In the genomic region with DNA sequence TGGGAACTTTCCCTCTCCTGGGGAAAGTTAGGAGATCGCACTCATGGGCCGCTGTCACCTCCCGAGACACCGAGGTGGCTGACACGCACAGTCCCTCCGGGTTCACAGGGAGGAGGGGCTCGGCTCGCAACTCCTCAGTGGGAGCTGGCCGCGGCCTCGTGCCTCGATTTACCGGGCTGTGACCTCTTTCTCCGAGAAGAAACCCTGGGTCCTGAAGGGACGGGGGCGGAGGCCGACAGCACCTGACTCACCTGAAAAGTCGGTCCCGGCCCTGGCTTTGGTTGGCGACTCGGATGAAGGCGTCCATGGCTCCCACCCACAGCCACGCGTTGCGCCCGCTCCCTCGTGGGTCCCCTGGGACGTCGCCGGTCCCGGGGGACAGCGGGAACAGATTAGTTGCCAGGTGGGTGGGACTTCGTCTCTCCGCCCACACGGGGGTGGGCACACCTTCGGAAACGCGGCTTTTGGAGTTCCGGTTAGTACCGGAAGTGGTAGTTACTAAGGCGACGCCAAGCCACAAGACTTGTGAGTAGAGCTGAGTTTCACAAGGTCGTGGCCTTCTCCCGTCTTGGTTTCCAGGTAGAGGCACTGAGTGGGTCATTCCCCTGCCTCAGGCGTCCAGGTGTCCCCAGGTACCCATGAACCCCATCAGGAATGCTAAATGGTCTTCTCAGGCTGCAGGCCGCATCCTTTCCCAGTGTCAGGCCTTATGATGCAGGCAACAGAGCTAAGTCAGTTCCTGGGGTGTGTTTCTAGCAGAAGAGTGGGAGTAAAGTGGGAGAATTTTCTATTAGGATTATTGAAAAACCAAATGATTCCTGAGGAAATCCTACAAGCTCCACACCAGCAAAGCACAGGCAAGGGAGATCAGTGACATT, we compare ENCODE assay signal across 8 mouse cellular contexts. TPM values are rescaled to one million over a fixed set of nuclear protein-coding genes. Genes with fewer than 3 reads are reported as not detected.
A peak's percentile ranks its signal among the peaks of the same experiment; 100 is the strongest.
DNase-seq lines count a peak whose midpoint lies in the region; ATAC-seq and TF ChIP-seq lines count a peak whose summit lies in the region.

A gene (minus strand): TSS at position 473 of the 878 bp plus-strand sequence.
A gene (plus strand): TSS at position 505 of the 878 bp plus-strand sequence.

- no peak within 1 kb of the TSS for H3K27ac ChIP-seq in forebrain, postnatal 0 days (ENCODE audit: low read depth, low read length)
- peak within 1 kb of the TSS; percentile 75 for H3K27ac ChIP-seq in layer of hippocampus, adult 2 months
- no peak within 1 kb of the TSS for H3K27ac ChIP-seq in neural tube, embryonic 15.5 days (replicated peaks)

- peak; percentile 94 for ATAC-seq in forebrain, postnatal 0 days
- ATAC-seq in neural tube, embryonic 15.5 days (ENCODE audit: low FRiP score) = peak; percentile 87

- H3K4me1 ChIP-seq in forebrain, postnatal 0 days (ENCODE audit: insufficient read depth) = peaks cover 6% of the 10 kb centered on the region
- H3K4me1 ChIP-seq in lung, adult 2 months (ENCODE audit: control insufficient read depth, insufficient read depth, low read length) = no peaks in the 10 kb centered on the region
- peaks cover 13% of the 10 kb centered on the region for H3K4me1 ChIP-seq in neural tube, embryonic 15.5 days

- WGBS in forebrain, postnatal 0 days = 4% methylated on average over 46 of the region's 46 CpGs
- WGBS in lung, adult 2 months = 3% methylated on average over 46 of the region's 46 CpGs
- WGBS in neural tube, embryonic 15.5 days = 2% methylated on average over 46 of the region's 46 CpGs

- H3K36me3 ChIP-seq in forebrain, postnatal 0 days (ENCODE audit: insufficient read depth) = 0 out of 2 replicates have a peak, but pooled peaks cover 3% of the 10 kb centered on the region
- no peaks in the 10 kb centered on the region for H3K36me3 ChIP-seq in neural tube, embryonic 15.5 days

- peak within 1 kb of the TSS; percentile 58 for H3K4me3 ChIP-seq in forebrain, postnatal 0 days (ENCODE audit: low read depth, low read length)
- peak within 1 kb of the TSS; percentile 97 for H3K4me3 ChIP-seq in layer of hippocampus, adult 2 months
- H3K4me3 ChIP-seq in lung, adult 2 months (replicated peaks; ENCODE audit: extremely low read depth, low read depth, low read length) = peak within 1 kb of the TSS; percentile 77
- peak within 1 kb of the TSS; percentile 62 for H3K4me3 ChIP-seq in neural tube, embryonic 15.5 days (replicated peaks)

- no peaks in the 10 kb centered on the region for H3K27me3 ChIP-seq in forebrain, postnatal 0 days (ENCODE audit: insufficient read depth, low read length)
- H3K27me3 ChIP-seq in neural tube, embryonic 15.5 days (replicated peaks) = no peaks in the 10 kb centered on the region

- TF ChIP-seq CTCF in forebrain, postnatal 0 days (IDR thresholded peaks at IDR 0.05; ENCODE audit: low read depth) = no peak
- peak; percentile 25 for TF ChIP-seq CTCF in layer of hippocampus, adult 2 months (conservative IDR thresholded peaks at IDR 0.05)
- no peak for TF ChIP-seq CTCF in lung, adult 2 months (IDR thresholded peaks at IDR 0.05; ENCODE audit: insufficient read depth, low read length)

- TF ChIP-seq POLR2A in lung, adult 2 months (IDR thresholded peaks at IDR 0.05; ENCODE audit: borderline replicate concordance, extremely low read depth, low read depth, low read length) = peak; percentile 39; the same call in 1 of the 2 replicates

- peak; percentile 68 for DNase-seq in MEL-GATA-1-ER (ENCODE audit: extremely low read depth, low read depth)
- DNase-seq in cerebellum, adult 8-10 months = peak; percentile 63
- peak; percentile 88 for DNase-seq in forebrain, postnatal 0 days
- peak; percentile 81 for DNase-seq in heart, postnatal 4 days
- DNase-seq in layer of hippocampus, adult 2 months (ENCODE audit: low spot score in 2 of 2) = peak; percentile 75 to 76
- peak; percentile 80 for DNase-seq in lung, adult 2 months
- DNase-seq in testis, postnatal 10 days (ENCODE audit: low spot score) = peak; percentile 84

- peak within 1 kb of the TSS; percentile 57 for H3K9ac ChIP-seq in forebrain, postnatal 0 days
- H3K9ac ChIP-seq in neural tube, embryonic 15.5 days (replicated peaks) = peak within 1 kb of the TSS; percentile 49

- peak within 1 kb of the TSS; percentile 96 for H3K4me2 ChIP-seq in forebrain, postnatal 0 days (ENCODE audit: low read depth)
- H3K4me2 ChIP-seq in neural tube, embryonic 15.5 days = peak within 1 kb of the TSS; percentile 99

- H3K9me3 ChIP-seq in forebrain, postnatal 0 days (ENCODE audit: low read length) = no peaks in the 10 kb centered on the region
- H3K9me3 ChIP-seq in neural tube, embryonic 15.5 days (replicated peaks) = no peaks in the 10 kb centered on the region

RNA-seq across cellular contexts. Expression of the first gene that starts in this region (rescaled TPM):
- total RNA-seq in forebrain, postnatal 0 days (2014; rRNA removed) = 1.3 and 2.1 TPM in 2 replicates
- polyA plus RNA-seq in forebrain, postnatal 0 days (2015; fragmentation: Nextera tagmentation; extraction: Ambion mirVana) = 16.9 and 17.3 TPM in 2 replicates
- 1 to 10 TPM; 7.2 to 8.5 TPM for total RNA-seq in heart, postnatal 4 days (2021)
- total RNA-seq in layer of hippocampus, adult 2 months (2021) = 10 to 100 TPM; 12.1 to 13.2 TPM
- 17.9 and 18.6 TPM in 2 replicates for polyA plus RNA-seq in lung, adult 2 months (2012; rRNA removed)
- polyA plus RNA-seq in neural tube, embryonic 15.5 days (2015; fragmentation: Nextera tagmentation; extraction: Ambion mirVana) = 11.7 and 12.7 TPM in 2 replicates

RNA-seq across cellular contexts. Expression of the second gene that starts in this region (rescaled TPM):
- 0.46 and 0.86 TPM in 2 replicates for total RNA-seq in forebrain, postnatal 0 days (2014; rRNA removed)
- 0.29 and 0.81 TPM in 2 replicates for polyA plus RNA-seq in forebrain, postnatal 0 days (2015; fragmentation: Nextera tagmentation; extraction: Ambion mirVana)
- total RNA-seq in heart, postnatal 4 days (2021) = under 1 TPM in 1 of 2 experiments, not detected in 1; 0.19 TPM
- total RNA-seq in layer of hippocampus, adult 2 months (2021) = under 1 TPM in 1 of 2 experiments, not detected in 1; 0.36 TPM
- polyA plus RNA-seq in lung, adult 2 months (2012; rRNA removed) = 1.7 and 1.8 TPM in 2 replicates
- 0.19 and 0.34 TPM in 2 replicates for polyA plus RNA-seq in neural tube, embryonic 15.5 days (2015; fragmentation: Nextera tagmentation; extraction: Ambion mirVana)
